Mouse (Mus musculus) liver, embryonic 12.5 days (tissue): ENCODE data around the gene Asna1. TPM values are rescaled to one million over a fixed set of nuclear protein-coding genes. Genes with fewer than 3 reads are reported as not detected.

Experiments
- ATAC-seq: fragments of 200-750 bp; cut with Nextera tagmentation; 2 replicates; pipeline ENCODE4 v1.8.0; 2017; ENCODE audit warnings: moderate number of reproducible peaks, mild to moderate bottlenecking, moderate library complexity
- H3K27ac ChIP-seq: fragments of 300-500 bp; sonication (generic); 2 replicates; pipeline ENCODE4 v1.5.1; 2016; ENCODE audit warnings: mild to moderate bottlenecking
- H3K27me3 ChIP-seq: fragments of 300-500 bp; sonication (generic); replicated peaks from 2 replicates; pipeline ENCODE4 v1.6.1; 2016; ENCODE audit warnings: mild to moderate bottlenecking, moderate library complexity
- H3K36me3 ChIP-seq: fragments of 300-500 bp; sonication (generic); 2 replicates; pipeline ENCODE4 v1.6.1; 2016; ENCODE audit warnings: mild to moderate bottlenecking, moderate library complexity
- H3K4me1 ChIP-seq: fragments of 300-500 bp; sonication (generic); 2 replicates; pipeline ENCODE4 v1.6.1; 2016
- H3K4me2 ChIP-seq: fragments of 300-500 bp; sonication (generic); 2 replicates; pipeline ENCODE4 v1.6.1; 2016; ENCODE audit warnings: mild to moderate bottlenecking, moderate library complexity
- H3K4me3 ChIP-seq: fragments of 300-500 bp; sonication (generic); 2 replicates; pipeline ENCODE4 v1.5.1; 2016; ENCODE audit warnings: mild to moderate bottlenecking, moderate library complexity
- H3K9ac ChIP-seq: fragments of 300-500 bp; sonication (generic); 2 replicates; pipeline ENCODE4 v1.6.1; 2016; ENCODE audit warnings: mild to moderate bottlenecking, moderate library complexity
- H3K9me3 ChIP-seq: fragments of 300-500 bp; sonication (generic); replicated peaks from 2 replicates; pipeline ENCODE4 v1.6.1; 2016; ENCODE audit warnings: mild to moderate bottlenecking, moderate library complexity
- WGBS: fragments of 180-500 bp; shearing (Covaris S2); methylation state at CpG from one replicate; pipeline ENCODE4 v1.1.7; 2016; ENCODE audit not compliant: insufficient replicate concordance; 5-methylcytosine and 5-hydroxymethylcytosine counted together
- polyA plus RNA-seq: library from polyadenylated mRNA; unstranded; fragments of >200 nt; fragmentation: Nextera tagmentation; extraction: Ambion mirVana; gene quantifications from 2 replicates; pipeline ENCODE4 v1.2.1, GENCODE M21; 2016

Gene Asna1
- polyA plus RNA-seq, 1 experiment from 2014 or later, result 87.3 TPM

DNA sequence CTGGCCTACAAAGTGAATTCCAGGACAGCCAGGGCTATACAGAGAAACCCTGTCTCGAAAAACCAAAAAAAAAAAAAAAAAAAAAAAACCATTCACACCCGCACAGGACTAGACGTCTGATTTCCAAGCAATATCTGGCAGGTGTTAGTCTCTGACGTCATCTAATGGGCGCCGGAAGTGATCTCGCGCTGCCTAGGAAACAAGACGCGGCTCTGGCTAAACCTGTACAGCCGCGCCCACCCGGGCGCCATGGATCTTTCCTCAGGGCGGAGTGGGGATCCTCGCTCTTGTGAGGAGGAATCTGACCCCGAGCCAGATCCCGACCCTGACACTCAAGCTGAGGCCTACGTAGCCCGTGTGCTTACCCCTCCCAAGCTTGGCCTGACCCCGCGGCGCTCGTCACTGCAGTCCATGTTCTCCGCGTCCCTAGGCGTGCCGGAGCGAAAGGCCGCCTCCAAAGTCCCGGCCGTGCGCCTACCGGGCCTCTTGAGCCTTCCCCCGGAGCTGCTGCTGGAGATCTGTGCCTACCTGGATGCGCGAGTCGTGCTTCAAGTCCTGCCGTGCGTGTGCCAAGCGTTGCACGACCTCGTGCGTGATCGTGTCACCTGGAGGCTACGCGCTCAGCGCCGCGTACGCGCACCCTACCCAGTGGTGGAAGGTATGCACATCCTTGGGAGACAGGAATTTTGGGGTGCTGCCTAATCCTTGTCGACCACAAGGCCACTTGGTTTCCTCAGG, 35.0 kb upstream of the Asna1 start, which contains the start of gene Fbxw9:
Gene Fbxw9, plus strand, starts transcription at position 177 of the 738 bp plus-strand sequence.
- peak; percentile 82 for ATAC-seq
- peak within 1 kb of the TSS; percentile 70 for H3K9ac ChIP-seq
- 0 out of 2 replicates have a peak within 1 kb of the TSS, but pooled peaks have one; percentile 5 for H3K27ac ChIP-seq
- 1% methylated on average over 52 of the region's 53 CpGs for WGBS
- peak within 1 kb of the TSS; percentile 68 for H3K4me3 ChIP-seq
- no peaks in the 10 kb centered on the region for H3K9me3 ChIP-seq
- H3K27me3 ChIP-seq, result no peaks in the 10 kb centered on the region
- peaks cover 14% of the 10 kb centered on the region for H3K4me1 ChIP-seq
- H3K4me2 ChIP-seq, result peak within 1 kb of the TSS; percentile 87
- H3K36me3 ChIP-seq, result peaks cover 36% of the 10 kb centered on the region

DNA sequence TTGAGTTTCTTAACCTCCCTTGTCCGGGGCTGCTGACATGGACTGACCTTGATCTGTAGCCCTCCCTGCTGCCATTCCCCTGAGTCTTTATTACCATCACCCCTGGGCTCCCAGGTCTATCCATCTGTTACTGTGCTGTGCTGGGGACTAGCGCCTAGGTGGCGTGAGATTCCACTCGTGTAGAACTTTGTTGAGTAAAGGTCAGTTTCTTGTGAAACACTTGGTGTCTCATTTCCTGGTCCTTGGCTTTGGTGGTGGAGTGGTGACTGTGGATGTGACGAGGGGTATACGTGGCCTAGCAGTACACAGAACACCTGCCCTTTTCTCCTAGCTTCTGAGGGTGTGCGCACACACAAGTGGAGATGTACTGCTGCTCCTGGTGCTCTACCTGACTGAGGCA, 32.3 kb upstream of the Asna1 start:
- Histone ChIP-seq H3K9ac (no peak overlapping the region), H3K9me3 (no peaks in the 10 kb centered on the region), H3K4me3 (no peak overlapping the region), H3K36me3 (peaks cover 57% of the 10 kb centered on the region), H3K4me2 (no peak overlapping the region), H3K27me3 (no peaks in the 10 kb centered on the region), H3K4me1 (peaks cover 14% of the 10 kb centered on the region), H3K27ac (no peak overlapping the region)
- no peak for ATAC-seq
- WGBS, result 78% methylated on average over 7 of the region's 7 CpGs

DNA sequence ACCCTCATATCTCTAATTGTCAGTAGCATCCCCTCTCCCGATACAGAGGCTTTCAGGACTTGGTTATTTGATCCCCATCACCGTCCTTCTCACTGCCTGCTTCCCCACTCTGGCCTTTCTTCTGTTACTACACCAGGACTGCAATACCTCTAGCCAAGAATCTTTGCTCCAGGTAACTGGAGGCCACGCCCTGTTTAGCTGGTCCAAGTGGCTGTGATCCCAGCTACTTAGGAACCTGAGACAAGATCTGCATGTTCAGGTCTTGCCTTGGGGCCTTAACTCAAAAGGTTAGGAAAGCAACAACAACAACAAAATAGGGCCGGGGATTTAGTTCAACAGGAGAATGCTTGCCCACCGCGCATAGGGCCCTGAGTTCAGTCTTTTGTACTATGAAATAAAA, 18.5 kb upstream of the Asna1 start:
- WGBS, result 86% methylated on average over 6 of the region's 6 CpGs
- H3K4me2 ChIP-seq, result no peak overlapping the region
- ATAC-seq, result no peak
- no peak overlapping the region for H3K27ac ChIP-seq
- H3K4me1 ChIP-seq, result peaks cover 35% of the 10 kb centered on the region
- no peak overlapping the region for H3K4me3 ChIP-seq
- peaks cover 94% of the 10 kb centered on the region for H3K36me3 ChIP-seq
- no peaks in the 10 kb centered on the region for H3K9me3 ChIP-seq
- H3K9ac ChIP-seq, result no peak overlapping the region
- no peaks in the 10 kb centered on the region for H3K27me3 ChIP-seq

DNA sequence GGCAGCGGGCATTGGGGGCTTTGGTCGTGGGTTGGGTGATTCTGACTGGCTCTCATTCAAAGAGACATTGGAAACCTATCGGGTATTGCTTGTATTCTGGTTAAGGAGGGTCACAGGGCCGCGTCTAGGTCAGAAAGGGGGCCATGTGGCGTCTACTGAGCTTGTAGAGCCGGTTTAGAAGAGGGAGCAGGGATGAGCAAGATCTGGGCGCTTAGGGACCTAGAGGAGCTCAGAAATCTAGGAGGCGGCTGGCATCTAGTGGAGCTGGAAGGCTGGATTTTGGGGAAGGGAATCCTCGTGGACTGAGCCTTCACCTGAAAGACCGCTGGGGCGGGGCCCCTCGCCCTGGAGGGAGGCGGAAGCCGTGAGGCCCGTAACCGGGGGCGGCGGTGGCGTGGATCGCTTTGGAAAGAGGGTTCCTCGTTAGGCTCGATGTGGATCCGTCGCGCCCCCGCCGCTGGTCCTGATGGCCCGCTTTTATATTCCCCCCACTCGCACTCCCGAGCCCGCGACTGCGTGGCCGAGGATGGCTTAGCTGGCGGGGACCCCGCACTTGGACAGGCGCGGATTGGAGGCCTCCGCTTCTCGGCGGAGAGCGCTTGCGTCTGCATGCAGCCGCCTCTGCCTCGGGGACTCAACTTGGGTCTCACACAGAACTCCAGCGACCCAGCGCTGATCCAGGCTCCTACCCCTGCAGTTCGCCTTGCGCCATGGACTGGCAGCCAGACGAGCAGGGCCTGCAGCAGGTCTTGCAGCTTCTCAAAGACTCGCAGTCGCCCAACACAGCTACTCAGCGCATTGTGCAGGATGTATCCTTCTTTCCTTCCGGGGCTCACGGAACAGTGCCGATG, 12.8 kb upstream of the Asna1 start:
- peak overlapping the region; percentile 97 for H3K27ac ChIP-seq
- peak overlapping the region; percentile 98 for H3K4me2 ChIP-seq
- H3K27me3 ChIP-seq, result no peaks in the 10 kb centered on the region
- WGBS, result 1% methylated on average over 57 of the region's 57 CpGs
- peak; percentile 53 for ATAC-seq
- peak overlapping the region; percentile 86 for H3K4me3 ChIP-seq
- peaks cover 51% of the 10 kb centered on the region for H3K36me3 ChIP-seq
- H3K9me3 ChIP-seq, result no peaks in the 10 kb centered on the region
- peak overlapping the region; percentile 94 for H3K9ac ChIP-seq
- peaks cover 76% of the 10 kb centered on the region for H3K4me1 ChIP-seq

DNA sequence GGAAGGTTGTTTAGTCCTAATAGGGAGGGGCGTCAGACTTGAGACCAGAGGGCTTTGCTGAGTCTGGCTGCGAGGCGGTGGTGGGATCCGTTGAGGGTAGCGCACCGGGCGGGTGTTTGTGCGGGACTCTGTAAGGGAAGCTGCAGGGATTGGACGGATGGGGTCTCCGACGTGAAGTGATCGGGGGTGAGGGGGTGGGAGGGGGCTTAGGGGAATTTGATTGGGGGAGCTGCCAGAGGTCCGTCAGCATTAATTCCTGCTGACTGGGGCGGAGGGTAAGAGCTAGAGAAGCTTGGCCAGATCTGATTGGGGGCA, 12.2 kb upstream of the Asna1 start:
- no peaks in the 10 kb centered on the region for H3K27me3 ChIP-seq
- H3K27ac ChIP-seq, result peak overlapping the region; percentile 97
- peak overlapping the region; percentile 86 for H3K4me3 ChIP-seq
- H3K36me3 ChIP-seq, result peaks cover 51% of the 10 kb centered on the region
- WGBS, result 1% methylated on average over 14 of the region's 14 CpGs
- peaks cover 81% of the 10 kb centered on the region for H3K4me1 ChIP-seq
- H3K4me2 ChIP-seq, result peak overlapping the region; percentile 98
- ATAC-seq, result peak; percentile 40
- peak overlapping the region; percentile 94 for H3K9ac ChIP-seq
- no peaks in the 10 kb centered on the region for H3K9me3 ChIP-seq

DNA sequence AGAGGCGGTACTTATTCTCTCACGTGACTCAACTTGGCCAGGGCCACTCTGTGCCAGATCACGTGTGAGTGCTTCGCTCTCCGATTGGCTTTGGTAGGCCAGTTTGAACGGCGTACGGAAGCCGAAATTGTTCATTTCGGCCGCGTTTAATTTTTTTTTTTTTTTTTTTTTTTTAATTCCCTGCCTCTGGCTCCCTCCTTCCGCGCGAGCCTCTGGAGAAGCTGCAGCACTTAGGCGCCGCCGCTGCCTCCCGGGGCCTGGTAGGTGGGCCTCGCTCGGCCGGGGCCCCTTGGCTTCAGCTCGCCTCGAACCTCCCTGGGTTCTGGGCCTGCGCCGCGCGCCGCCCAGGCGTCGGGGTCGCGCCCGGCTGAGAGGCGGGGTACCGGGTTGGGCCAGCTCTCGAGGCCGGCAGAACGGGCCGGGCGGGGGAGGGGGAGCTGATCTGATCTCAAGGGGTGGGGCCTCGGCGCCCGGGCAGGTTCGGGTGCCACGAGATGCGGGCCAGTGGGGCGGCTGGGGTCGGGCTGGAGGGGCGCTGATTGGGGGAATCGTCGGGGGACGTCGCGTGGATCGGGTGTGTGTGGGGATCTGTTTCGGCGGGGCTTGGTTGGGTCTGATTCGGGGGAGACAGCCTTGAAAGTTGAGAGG, 11.8 kb upstream of the Asna1 start, which contains the start of gene Tnpo2:
Gene Tnpo2, plus strand, starts transcription at position 198 of the 648 bp plus-strand sequence.
- Histone ChIP-seq H3K27ac (peak within 1 kb of the TSS; percentile 97), H3K27me3 (no peaks in the 10 kb centered on the region), H3K9ac (peak within 1 kb of the TSS; percentile 94), H3K36me3 (peaks cover 51% of the 10 kb centered on the region), H3K4me3 (peak within 1 kb of the TSS; percentile 86), H3K4me1 (peaks cover 78% of the 10 kb centered on the region), H3K9me3 (no peaks in the 10 kb centered on the region), H3K4me2 (peak within 1 kb of the TSS; percentile 98)
- under 1% methylated on average over 59 of the region's 59 CpGs for WGBS
- peak; percentile 86 for ATAC-seq

DNA sequence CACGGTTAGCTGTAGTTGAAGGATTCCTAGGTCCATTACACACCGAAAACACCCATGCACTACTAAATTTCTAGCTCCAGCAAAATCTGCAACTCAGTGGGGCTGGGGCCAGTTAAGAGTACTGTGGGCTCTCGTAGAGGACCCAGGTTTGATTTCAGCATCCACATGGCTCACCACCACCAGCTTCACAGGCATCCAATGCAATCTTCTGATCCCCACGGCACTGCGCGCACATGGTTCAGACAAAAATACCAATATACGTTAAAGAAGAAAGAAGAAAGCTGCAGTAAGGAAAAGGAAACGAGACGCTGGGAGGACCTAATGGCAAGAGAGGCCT, 11.3 kb upstream of the Asna1 start:
- Histone ChIP-seq H3K4me1 (peaks cover 74% of the 10 kb centered on the region), H3K9ac (peak overlapping the region; percentile 79), H3K27me3 (no peaks in the 10 kb centered on the region), H3K36me3 (peaks cover 51% of the 10 kb centered on the region), H3K9me3 (no peaks in the 10 kb centered on the region), H3K4me3 (peak overlapping the region; percentile 86), H3K27ac (peak overlapping the region; percentile 97), H3K4me2 (peak overlapping the region; percentile 98)
- under 1% methylated on average over 9 of the region's 9 CpGs for WGBS
- ATAC-seq, result peak; percentile 37

DNA sequence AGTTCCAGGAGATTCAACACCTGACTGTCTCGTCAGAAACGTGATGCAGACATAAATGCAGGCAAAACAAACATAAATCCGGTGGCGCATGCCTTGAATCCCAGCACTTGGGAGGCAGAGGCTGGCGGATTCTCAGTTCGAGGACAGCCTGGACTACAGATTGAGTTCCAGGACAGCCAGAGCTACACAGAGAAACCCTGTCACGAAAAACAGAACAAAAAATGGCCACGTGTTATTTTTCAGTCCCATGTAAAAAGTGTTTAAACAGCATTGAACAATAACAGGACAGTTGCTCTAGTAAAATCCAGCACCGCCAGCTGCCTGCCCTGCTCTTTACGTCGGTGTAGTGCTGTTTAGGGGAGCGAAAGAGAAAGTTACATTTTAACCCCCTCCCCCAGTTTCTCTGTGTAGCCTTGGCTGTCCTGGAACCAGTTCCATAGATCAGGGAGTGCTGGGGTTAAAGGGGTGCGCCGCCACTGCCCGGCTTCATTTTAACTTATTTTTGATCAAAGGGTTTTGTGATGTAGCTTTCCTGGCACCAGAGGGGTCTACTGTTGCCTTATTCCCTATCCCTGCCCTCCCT, 10.7 kb upstream of the Asna1 start:
- peak; percentile 12; the same call in 1 of the 2 replicates for ATAC-seq

DNA sequence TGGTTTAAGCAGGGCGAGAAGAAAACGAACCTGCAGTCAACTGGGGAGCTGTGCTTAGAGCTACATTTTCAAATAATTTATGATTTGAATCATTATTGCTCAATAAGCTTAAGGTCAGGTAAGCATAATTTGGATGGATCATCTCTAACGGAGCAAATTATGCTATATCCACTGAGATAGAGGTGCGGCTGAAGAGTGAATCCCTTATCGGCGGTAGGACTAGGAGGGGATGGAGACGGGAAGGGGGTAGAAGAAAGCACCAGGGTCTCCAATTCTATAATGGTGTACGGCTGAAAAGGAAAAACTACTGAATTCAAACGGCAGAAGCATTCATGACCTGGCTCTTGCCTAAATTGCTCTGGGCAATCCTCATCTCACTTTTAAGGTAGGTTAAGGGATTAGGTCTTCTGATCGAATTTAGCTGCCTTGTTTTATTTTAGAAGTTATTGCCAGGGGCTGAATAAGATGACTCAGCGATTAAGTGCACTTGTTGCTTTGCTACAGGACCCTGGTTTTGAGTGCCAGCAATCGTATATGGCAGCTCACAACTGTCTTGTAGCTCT, 10.2 kb upstream of the Asna1 start:
- H3K4me2 ChIP-seq, result peak overlapping the region; percentile 98
- peak overlapping the region; percentile 97 for H3K27ac ChIP-seq
- H3K9me3 ChIP-seq, result no peaks in the 10 kb centered on the region
- 3% methylated on average over 12 of the region's 12 CpGs for WGBS
- peak overlapping the region; percentile 86 for H3K4me3 ChIP-seq
- H3K36me3 ChIP-seq, result peaks cover 50% of the 10 kb centered on the region
- no peaks in the 10 kb centered on the region for H3K27me3 ChIP-seq
- peaks cover 67% of the 10 kb centered on the region for H3K4me1 ChIP-seq
- no peak for ATAC-seq
- peak overlapping the region; percentile 79 for H3K9ac ChIP-seq

More for the DNA sequence above, 10.7 kb upstream of the Asna1 start:
- peak overlapping the region; percentile 79 for H3K9ac ChIP-seq
- peak overlapping the region; percentile 98 for H3K4me2 ChIP-seq
- peak overlapping the region; percentile 97 for H3K27ac ChIP-seq
- H3K9me3 ChIP-seq, result no peaks in the 10 kb centered on the region
- H3K4me1 ChIP-seq, result peaks cover 72% of the 10 kb centered on the region
- WGBS, result under 1% methylated on average over 15 of the region's 15 CpGs
- no peaks in the 10 kb centered on the region for H3K27me3 ChIP-seq
- H3K36me3 ChIP-seq, result peaks cover 51% of the 10 kb centered on the region
- peak overlapping the region; percentile 86 for H3K4me3 ChIP-seq

DNA sequence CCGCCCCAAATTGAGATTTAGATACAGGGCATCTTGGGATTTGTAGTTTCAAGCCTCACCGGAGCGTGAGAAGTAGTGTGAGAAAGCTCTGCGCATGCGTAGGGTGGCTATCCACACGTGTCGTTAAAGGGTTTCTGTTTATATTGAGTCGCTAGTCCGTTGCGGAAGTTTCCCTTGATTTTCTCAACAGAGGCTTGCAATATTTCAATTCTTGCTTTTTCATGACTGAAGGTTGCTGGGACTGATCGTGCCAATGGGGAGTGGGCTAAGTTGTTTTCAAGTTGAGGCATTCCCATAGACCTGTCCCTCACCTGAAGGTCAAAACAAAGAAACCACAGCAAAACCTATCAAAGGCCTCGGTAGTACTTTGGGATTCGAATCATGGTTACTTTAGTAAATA, 9.7 kb upstream of the Asna1 start:
- H3K4me3 ChIP-seq, result peak overlapping the region; percentile 86
- H3K9ac ChIP-seq, result peak overlapping the region; percentile 79
- no peaks in the 10 kb centered on the region for H3K27me3 ChIP-seq
- peaks cover 50% of the 10 kb centered on the region for H3K36me3 ChIP-seq
- no peak for ATAC-seq
- H3K9me3 ChIP-seq, result no peaks in the 10 kb centered on the region
- H3K4me2 ChIP-seq, result peak overlapping the region; percentile 98
- H3K27ac ChIP-seq, result peak overlapping the region; percentile 97
- H3K4me1 ChIP-seq, result peaks cover 67% of the 10 kb centered on the region
- WGBS, result 1% methylated on average over 13 of the region's 13 CpGs

DNA sequence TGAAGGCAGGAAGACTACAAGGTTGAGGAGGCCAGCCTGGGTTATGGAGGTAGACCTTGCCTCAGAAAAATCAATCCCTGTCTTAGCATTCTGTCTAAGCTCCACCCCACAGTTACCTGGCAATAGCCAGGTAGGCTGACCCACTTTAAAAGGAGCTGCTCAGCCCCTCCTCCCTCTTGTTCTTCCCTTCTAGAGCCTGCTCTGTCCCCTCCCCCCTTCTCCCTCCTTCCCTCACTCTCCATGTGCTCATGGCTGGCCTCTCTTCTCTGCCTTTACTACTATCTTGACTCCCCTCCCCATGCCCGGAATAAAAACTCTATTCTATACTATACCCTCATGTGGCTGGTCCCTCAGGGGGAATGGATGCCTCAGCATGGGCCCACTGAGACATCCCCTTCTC, 8.8 kb upstream of the Asna1 start:
- H3K9ac ChIP-seq, result no peak overlapping the region
- peaks cover 68% of the 10 kb centered on the region for H3K4me1 ChIP-seq
- H3K4me3 ChIP-seq, result no peak overlapping the region
- no peak for ATAC-seq
- H3K27ac ChIP-seq, result peak overlapping the region; percentile 97
- WGBS, result 40% methylated on average over 1 of the region's 1 CpGs
- H3K27me3 ChIP-seq, result no peaks in the 10 kb centered on the region
- no peaks in the 10 kb centered on the region for H3K9me3 ChIP-seq
- peaks cover 54% of the 10 kb centered on the region for H3K36me3 ChIP-seq
- peak overlapping the region; percentile 98 for H3K4me2 ChIP-seq
